Mouse (Mus musculus) forebrain, embryonic 10.5 days (tissue): ENCODE results near the gene Zfp286. TPM values are rescaled to one million over a fixed set of nuclear protein-coding genes. Genes with fewer than 3 reads are reported as not detected.
"Not testable (repeated sequence)": the region's sequence is repeated elsewhere in the genome, so short reads cannot be mapped to it uniquely, and the experiment has no call there.

ENCODE experiments used
- DNase-seq: peaks from one replicate; pipeline ENCODE4 v3.0.0-alpha.2; 2017; ENCODE audit warnings: low spot score; ENCODE audit errors: extremely low spot score
- H3K27ac ChIP-seq: fragments of 300-500 bp; sonication (generic); 2 replicates; pipeline ENCODE4 v1.5.1; 2016; ENCODE audit warnings: mild to moderate bottlenecking
- H3K27me3 ChIP-seq: fragments of 300-500 bp; sonication (generic); 2 replicates; pipeline ENCODE4 v1.6.1; 2016; ENCODE audit warnings: mild to moderate bottlenecking; ENCODE audit not compliant: poor library complexity, severe bottlenecking
- H3K36me3 ChIP-seq: fragments of 300-500 bp; sonication (generic); replicated peaks from 2 replicates; pipeline ENCODE4 v1.6.1; 2016; ENCODE audit warnings: mild to moderate bottlenecking, moderate library complexity
- H3K4me1 ChIP-seq: fragments of 300-500 bp; sonication (generic); 2 replicates; pipeline ENCODE4 v1.6.1; 2016
- H3K4me3 ChIP-seq: fragments of 300-500 bp; sonication (generic); 2 replicates; pipeline ENCODE4 v1.5.1; 2016; ENCODE audit warnings: mild to moderate bottlenecking, moderate library complexity
- H3K9me3 ChIP-seq: fragments of 300-500 bp; sonication (generic); 2 replicates; pipeline ENCODE4 v1.6.1; 2016; ENCODE audit warnings: mild to moderate bottlenecking, moderate library complexity
- WGBS: fragments of 180-500 bp; shearing (Covaris S2); methylation state at CpG from one replicate; pipeline ENCODE4 v1.1.7; 2016; 5-methylcytosine and 5-hydroxymethylcytosine counted together
- polyA plus RNA-seq: library from polyadenylated mRNA; unstranded; fragments of >200 nt; fragmentation: Nextera tagmentation; extraction: Ambion mirVana; gene quantifications from 2 replicates; pipeline ENCODE4 v1.2.1, GENCODE M21; 2016

Gene Zfp286
- polyA plus RNA-seq, 1 experiment from 2014 or later = 26.4 TPM

DNA sequence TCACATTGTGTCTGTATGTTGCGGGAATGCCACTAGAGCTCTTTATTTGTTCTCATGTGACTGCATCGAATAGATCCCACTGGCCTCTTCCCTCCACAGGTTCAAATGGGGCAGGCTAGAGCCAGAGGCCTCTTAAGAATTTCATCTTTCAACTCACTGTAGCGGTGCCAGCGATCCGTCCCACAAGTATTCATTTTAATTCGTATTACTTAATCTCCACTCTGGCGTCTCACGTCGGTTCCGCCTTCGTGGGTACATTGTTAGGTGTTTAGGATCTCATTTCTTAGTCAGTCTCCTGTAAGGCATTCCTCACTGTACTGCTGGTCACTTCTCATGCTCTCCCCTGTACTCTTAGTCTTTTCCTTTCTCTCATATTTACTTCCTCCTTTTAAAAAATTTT is 30.8 kb downstream of the Zfp286 start:
- Histone ChIP-seq H3K4me1 (peaks cover 11% of the 10 kb centered on the region), H3K4me3 (no peak overlapping the region), H3K27me3 (peaks cover 41% of the 10 kb centered on the region), H3K9me3 (no peaks in the 10 kb centered on the region), H3K27ac (no peak overlapping the region), H3K36me3 (no peaks in the 10 kb centered on the region)
- WGBS = 91% methylated on average over 11 of the region's 11 CpGs
- DNase-seq = no peak

GRCm38 (mm10) chr11:62757906-62758305 is 31.4 kb downstream of the Zfp286 start:
- no peak overlapping the region for H3K4me3 ChIP-seq
- 76% methylated on average over 6 of the region's 6 CpGs for WGBS
- DNase-seq = no peak

GRCm38 (mm10) chr11:62757143-62757507 is 32.1 kb downstream of the Zfp286 start:
- 5% methylated on average over 7 of the region's 7 CpGs for WGBS
- DNase-seq = no peak
- no peaks in the 10 kb centered on the region for H3K9me3 ChIP-seq
- H3K27me3 ChIP-seq = peaks cover 41% of the 10 kb centered on the region
- no peak overlapping the region for H3K27ac ChIP-seq
- peaks cover 12% of the 10 kb centered on the region for H3K4me1 ChIP-seq
- peak overlapping the region; percentile 37 for H3K4me3 ChIP-seq
- H3K36me3 ChIP-seq = no peaks in the 10 kb centered on the region

More at GRCm38 (mm10) chr11:62757906-62758305, 31.4 kb downstream of the Zfp286 start:
- Histone ChIP-seq H3K4me1 (peaks cover 11% of the 10 kb centered on the region), H3K27me3 (peaks cover 41% of the 10 kb centered on the region), H3K27ac (no peak overlapping the region), H3K9me3 (no peaks in the 10 kb centered on the region), H3K36me3 (no peaks in the 10 kb centered on the region)

GRCm38 (mm10) chr11:62756456-62757142 is 32.7 kb downstream of the Zfp286 start:
- 7% methylated on average over 36 of the region's 36 CpGs for WGBS
- Histone ChIP-seq H3K27ac (no peak overlapping the region), H3K4me3 (peak overlapping the region; percentile 37), H3K4me1 (peaks cover 14% of the 10 kb centered on the region), H3K36me3 (no peaks in the 10 kb centered on the region), H3K27me3 (peaks cover 41% of the 10 kb centered on the region), H3K9me3 (no peaks in the 10 kb centered on the region)
- peak; percentile 96 for DNase-seq

DNA sequence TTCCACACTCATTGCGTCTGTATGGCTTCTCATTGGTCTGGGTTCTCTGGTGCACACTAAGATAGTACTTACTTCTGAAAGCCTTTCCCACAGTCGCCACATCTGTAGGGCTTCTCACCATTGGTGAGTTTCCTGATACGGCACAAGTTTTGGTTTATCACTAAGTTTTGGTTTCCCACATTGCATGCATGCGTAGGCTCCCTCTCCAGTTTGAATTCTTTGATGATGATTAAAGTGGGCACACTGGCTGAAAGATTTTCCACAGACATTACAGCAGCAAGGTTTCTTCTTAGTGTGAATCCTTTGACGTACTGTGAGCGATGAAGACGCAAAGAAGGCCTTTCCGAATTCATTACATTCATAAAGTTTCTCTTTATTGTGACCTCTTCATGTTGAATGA is 36.5 kb downstream of the Zfp286 start, which contains the start of gene Gm10428:
Gene Gm10428, plus strand, starts transcription at position 321 of the 400 bp plus-strand sequence.
- Histone ChIP-seq H3K4me3 (no peak within 1 kb of the TSS), H3K27me3 (peaks cover 42% of the 10 kb centered on the region), H3K4me1 (peaks cover 14% of the 10 kb centered on the region), H3K27ac (no peak within 1 kb of the TSS), H3K9me3 (no peaks in the 10 kb centered on the region), H3K36me3 (no peaks in the 10 kb centered on the region)
- DNase-seq = no peak
- 94% methylated on average over 8 of the region's 8 CpGs for WGBS

GRCm38 (mm10) chr11:62752191-62752590 is 37.1 kb downstream of the Zfp286 start:
- Histone ChIP-seq H3K36me3 (no peaks in the 10 kb centered on the region), H3K27ac (no peak overlapping the region), H3K4me3 (no peak overlapping the region), H3K4me1 (peaks cover 12% of the 10 kb centered on the region), H3K9me3 (no peaks in the 10 kb centered on the region), H3K27me3 (peaks cover 42% of the 10 kb centered on the region)
- DNase-seq = no peak
- WGBS = 79% methylated on average over 11 of the region's 11 CpGs

DNA sequence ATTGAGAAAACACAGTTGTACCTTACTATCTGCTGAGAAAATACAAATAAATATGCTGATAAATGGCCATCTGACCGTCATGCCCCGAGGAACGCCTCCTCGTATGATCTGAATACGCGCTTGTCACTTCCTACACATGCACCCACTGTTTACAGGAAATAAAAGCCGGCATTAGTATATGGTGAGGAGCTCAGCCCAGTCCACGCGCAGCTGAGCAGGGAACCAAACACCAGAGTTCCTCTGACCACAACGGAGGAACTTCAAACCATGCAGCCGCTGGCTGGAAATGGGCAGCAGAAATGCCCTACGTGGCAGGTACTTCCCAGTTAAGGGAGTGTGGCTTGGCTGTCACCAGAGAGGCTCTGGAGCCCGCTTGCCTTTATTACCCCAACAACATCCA is 39.8 kb downstream of the Zfp286 start:
- not testable (repeated sequence) for H3K27ac ChIP-seq, H3K9me3 ChIP-seq, H3K36me3 ChIP-seq, H3K4me3 ChIP-seq, DNase-seq
- 93% methylated on average over 13 of the region's 13 CpGs for WGBS
- H3K27me3 ChIP-seq = peaks cover 44% of the 10 kb centered on the region
- peaks cover 17% of the 10 kb centered on the region for H3K4me1 ChIP-seq

DNA sequence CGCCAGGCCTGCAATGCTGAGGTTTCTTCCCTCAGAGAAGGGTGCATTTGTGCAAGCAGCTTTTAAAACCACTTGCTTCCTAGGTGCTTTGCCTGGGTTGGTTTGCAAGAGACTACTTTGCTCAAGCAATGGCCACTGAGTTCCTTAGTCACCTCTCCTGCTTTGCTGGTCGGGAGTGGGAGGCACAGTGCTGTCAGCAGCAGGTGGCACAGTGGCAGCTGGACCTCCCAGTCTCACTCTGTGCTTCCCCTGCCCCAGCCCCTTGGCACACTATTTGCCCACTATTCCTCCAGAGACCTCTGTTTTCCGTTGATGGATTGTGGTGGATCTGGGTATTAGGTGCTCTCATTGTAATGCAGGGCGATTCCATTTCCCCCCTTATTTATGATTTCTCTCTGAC is 41.2 kb downstream of the Zfp286 start:
- H3K27me3 ChIP-seq = peaks cover 44% of the 10 kb centered on the region
- H3K9me3 ChIP-seq = no peaks in the 10 kb centered on the region
- DNase-seq = no peak
- H3K36me3 ChIP-seq = no peaks in the 10 kb centered on the region
- no peak overlapping the region for H3K27ac ChIP-seq
- WGBS = 83% methylated on average over 4 of the region's 4 CpGs
- no peak overlapping the region for H3K4me3 ChIP-seq
- H3K4me1 ChIP-seq = peaks cover 17% of the 10 kb centered on the region

GRCm38 (mm10) chr11:62747227-62747626 is 42.0 kb downstream of the Zfp286 start:
- 86% methylated on average over 9 of the region's 9 CpGs for WGBS

GRCm38 (mm10) chr11:62746001-62746533 is 43.2 kb downstream of the Zfp286 start:
- H3K27me3 ChIP-seq = peaks cover 44% of the 10 kb centered on the region

More at GRCm38 (mm10) chr11:62747227-62747626, 42.0 kb downstream of the Zfp286 start:
- Histone ChIP-seq H3K9me3 (no peaks in the 10 kb centered on the region), H3K36me3 (no peaks in the 10 kb centered on the region), H3K4me1 (peaks cover 17% of the 10 kb centered on the region), H3K27me3 (peaks cover 44% of the 10 kb centered on the region), H3K4me3 (no peak overlapping the region), H3K27ac (no peak overlapping the region)
- no peak for DNase-seq

GRCm38 (mm10) chr11:62744103-62744502 is 45.2 kb downstream of the Zfp286 start:
- Histone ChIP-seq H3K4me1 (peaks cover 14% of the 10 kb centered on the region), H3K9me3 (no peaks in the 10 kb centered on the region), H3K36me3 (no peaks in the 10 kb centered on the region), H3K4me3 (no peak overlapping the region), H3K27me3 (peaks cover 44% of the 10 kb centered on the region), H3K27ac (no peak overlapping the region)
- DNase-seq = peak; percentile 67
- 45% methylated on average over 5 of the region's 5 CpGs for WGBS

More at GRCm38 (mm10) chr11:62746001-62746533, 43.2 kb downstream of the Zfp286 start:
- Histone ChIP-seq H3K36me3 (no peaks in the 10 kb centered on the region), H3K4me3 (peak overlapping the region; percentile 56), H3K4me1 (peaks cover 14% of the 10 kb centered on the region), H3K27ac (no peak overlapping the region), H3K9me3 (no peaks in the 10 kb centered on the region)
- 3% methylated on average over 27 of the region's 27 CpGs for WGBS
- DNase-seq = peak; percentile 64

DNA sequence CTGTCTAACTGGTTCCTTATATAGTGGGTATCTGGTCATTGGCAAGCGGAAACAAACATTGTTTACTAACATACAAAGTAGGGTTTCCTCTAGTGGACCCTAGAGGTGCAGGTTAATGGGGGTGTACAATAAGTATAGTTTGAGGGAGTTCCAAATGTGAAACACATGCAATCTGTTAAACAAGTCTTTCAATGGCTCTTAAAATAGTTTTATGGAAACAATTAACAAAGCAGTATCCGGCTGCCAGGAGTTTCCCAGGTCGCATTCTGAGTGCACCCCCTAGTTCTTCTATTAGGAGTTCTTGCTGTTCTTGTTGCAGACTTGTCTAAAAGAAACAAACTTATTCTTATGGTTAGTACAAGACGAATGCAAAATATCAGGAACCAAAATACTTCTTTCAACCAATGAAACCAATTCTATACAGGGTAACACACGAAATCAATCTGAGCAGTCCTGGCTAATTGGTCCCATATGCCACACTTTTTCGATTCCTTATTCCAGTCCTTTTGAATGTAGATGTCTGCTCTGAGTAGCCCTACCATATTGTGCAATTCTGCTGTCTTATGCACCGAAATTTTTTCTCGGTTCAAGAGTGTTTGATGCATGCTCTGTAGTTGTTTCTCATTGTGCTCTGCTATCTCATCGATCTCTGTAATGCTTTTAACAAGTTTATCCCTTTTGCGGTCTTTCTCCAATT is 46.9 kb downstream of the Zfp286 start:
- no peak overlapping the region for H3K4me3 ChIP-seq
- H3K4me1 ChIP-seq = peaks cover 14% of the 10 kb centered on the region
- 72% methylated on average over 10 of the region's 10 CpGs for WGBS
- H3K36me3 ChIP-seq = no peaks in the 10 kb centered on the region
- no peak for DNase-seq
- H3K27ac ChIP-seq = no peak overlapping the region
- no peaks in the 10 kb centered on the region for H3K9me3 ChIP-seq
- peaks cover 29% of the 10 kb centered on the region for H3K27me3 ChIP-seq

GRCm38 (mm10) chr11:62741186-62741585 is 48.1 kb downstream of the Zfp286 start:
- H3K9me3 ChIP-seq = no peaks in the 10 kb centered on the region
- H3K4me3 ChIP-seq = no peak overlapping the region
- no peak overlapping the region for H3K27ac ChIP-seq
- WGBS = 94% methylated on average over 2 of the region's 2 CpGs
- no peak for DNase-seq
- H3K27me3 ChIP-seq = peaks cover 17% of the 10 kb centered on the region; the same call in 1 of the 2 replicates
- no peaks in the 10 kb centered on the region for H3K36me3 ChIP-seq
- peaks cover 10% of the 10 kb centered on the region for H3K4me1 ChIP-seq
